Mouse (Mus musculus): ENCODE results near the gene Phlpp1.

Phlpp1 gene

DNA sequence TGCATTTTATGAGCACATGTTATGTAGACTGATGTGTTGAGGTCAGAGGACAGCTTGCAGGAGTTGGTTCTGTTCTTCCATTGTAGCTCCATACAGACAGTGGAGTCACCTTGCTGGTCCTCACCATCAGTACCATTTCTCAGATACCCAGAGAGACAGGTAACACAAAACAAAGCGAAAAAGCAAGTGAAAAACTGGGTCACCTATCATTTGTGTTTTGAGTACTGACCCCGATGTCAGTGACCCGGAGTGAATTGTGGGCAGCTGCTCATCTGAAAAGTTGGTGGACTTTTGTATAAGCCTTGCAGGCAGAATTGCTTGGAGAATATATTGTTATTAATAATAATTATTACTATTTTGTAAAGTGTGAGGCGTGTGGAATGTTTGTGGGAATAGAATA is 27.6 kb downstream of the Phlpp1 start:
- DNase-seq = no peak

DNA sequence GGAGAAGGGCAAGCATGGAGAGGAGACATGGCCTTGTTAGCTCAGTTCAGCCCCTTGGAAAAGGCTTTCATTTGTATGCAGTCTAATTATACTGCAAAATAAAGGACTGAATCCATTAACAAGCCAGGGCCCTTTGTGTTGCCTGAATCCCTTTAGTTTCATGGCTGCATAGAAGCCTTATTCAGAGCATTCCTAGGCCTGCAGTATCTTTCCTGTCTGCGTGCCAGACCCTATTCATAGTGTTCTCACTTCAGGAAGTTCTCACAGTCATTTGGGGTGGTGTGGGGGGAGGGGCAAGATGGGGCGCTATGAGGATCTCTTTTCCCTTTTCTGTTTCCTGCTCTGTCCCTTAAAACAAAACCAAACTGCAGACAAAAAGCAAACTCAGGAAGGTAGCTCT is 28.1 kb downstream of the Phlpp1 start:
- peak; percentile 55 for DNase-seq

DNA sequence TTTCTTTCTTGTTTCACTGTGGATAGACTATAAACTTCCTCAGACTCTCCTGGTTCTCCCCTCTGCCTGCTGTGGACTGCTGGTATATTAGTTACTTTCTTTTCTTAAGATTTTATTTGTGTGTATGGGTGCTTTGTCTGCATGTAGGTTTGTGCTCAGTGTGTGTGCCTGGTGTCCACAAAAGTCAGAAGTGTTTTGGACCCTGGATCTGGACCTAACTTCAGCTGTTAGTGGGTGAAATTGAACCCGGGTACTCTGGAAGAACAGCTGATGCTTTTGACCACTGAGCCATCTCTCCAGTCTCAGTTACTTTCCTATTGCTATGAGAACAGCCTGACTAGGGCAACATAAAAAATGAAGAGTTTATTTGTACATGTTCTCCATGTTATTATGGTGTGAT is 29.5 kb downstream of the Phlpp1 start:
- no peak for DNase-seq

DNA sequence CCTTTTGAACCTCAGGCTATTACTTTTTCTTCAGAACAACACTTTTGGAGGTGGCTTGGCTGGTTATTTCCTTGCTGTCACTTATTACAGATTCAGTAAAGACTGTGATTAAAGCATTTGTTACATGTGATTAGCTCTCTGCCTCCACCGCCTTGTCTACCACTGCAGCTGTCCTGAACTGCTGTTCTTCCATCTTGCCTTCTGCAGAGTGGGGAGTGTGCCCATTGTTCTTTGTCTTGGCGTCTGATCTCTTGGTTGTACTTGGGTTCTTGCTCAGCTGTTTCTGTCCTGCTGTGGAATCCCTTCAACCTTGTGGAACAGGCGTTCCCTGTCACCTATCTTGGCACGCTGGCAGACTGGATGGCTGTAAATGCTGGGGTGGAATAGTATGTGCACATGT is 30.4 kb downstream of the Phlpp1 start:
- DNase-seq = no peak

DNA sequence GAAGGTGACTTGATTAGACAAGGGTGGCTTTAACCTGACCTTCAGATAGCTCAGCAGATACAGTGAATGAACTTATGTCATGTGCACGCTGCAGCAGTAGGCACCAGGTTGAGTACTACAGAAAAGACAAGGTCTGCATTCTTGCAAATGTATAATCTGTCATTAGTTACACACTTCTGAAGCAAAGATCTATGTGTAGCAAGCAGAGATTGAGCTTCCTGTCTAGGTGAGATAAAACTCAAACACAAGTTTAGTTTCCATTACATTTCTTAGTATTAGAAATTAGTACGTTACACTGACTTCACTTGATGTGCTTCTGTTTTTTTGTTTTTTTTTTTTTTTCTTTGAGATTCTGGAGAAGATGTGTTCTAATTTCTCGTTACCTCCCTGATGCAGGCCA is 32.4 kb downstream of the Phlpp1 start:
- DNase-seq = no peak

DNA sequence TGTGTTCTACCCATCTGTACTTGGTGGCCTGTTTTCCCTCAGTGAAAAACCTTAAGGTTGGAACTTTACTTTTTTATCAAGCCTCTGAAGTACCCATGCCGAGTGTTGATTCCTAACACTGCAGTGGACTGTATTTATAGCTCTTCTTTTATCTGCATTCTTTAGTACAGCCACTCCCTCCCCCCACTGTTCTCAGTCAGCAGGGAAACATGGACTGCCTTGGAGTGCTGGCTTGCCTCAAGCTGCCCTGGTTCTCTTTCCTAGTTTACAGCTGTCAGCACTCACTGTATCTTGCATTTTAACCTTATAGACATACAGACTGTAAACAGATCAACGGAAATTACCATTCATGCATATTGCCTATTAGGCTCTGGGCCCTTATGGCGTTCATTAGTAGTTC is 32.8 kb downstream of the Phlpp1 start:
- no peak for DNase-seq

DNA sequence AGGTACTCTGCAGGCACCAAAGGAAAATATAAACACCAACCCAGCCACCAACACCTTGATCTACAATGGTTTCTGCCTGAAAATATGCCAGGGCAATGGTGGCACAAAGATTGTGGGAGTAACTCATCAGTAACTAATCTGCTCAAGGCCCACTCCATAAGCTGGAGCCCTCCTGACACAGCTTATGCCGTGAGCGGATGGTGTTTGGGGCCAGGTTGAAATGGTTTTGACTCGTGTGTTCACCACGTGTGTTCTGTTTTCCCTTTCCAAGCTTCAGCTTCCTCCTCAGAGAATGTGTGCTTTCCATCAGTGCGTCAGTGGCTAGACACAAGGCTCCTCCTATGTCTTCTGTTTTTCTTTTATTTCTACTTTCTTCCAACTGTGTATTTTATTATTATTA is 37.0 kb downstream of the Phlpp1 start:
- DNase-seq = no peak

DNA sequence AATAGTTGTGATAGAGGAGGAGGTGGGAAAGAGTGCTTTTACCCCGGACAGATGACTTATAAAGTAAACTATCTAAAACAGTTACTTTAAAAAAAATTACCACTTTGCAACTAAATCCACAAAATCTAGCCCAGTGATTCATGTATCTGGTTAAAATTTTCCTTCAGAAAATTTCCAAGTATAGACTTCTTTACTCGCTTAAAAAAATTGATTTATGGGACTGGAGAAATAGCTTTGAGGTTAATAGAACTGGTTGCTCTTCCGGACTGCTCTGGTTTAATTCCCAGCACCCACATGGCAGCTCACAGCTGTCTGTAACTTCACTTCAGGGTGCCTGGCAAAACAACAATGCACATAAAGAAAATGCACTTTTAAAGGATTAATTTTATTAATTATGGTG is 38.9 kb downstream of the Phlpp1 start:
- no peak for DNase-seq

DNA sequence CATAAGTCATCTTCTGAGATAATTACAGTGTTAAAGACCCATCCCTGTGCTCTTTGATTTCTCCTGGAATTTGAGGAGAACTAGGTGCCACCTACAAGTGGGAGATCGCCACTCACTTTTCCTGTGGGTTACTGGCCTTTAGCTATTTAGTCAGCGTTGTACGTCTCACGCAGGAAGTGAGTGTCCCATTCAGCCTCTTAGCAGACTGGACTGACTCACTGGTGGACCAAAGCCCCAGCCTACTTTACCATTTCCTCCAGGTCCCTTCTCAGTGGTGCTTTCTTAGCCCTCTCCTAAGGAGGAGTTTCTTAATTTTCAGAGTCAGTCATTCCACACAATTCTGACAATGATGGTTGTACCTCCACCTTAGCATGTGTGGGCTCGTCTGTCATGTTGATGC is 39.6 kb downstream of the Phlpp1 start:
- no peak for DNase-seq

DNA sequence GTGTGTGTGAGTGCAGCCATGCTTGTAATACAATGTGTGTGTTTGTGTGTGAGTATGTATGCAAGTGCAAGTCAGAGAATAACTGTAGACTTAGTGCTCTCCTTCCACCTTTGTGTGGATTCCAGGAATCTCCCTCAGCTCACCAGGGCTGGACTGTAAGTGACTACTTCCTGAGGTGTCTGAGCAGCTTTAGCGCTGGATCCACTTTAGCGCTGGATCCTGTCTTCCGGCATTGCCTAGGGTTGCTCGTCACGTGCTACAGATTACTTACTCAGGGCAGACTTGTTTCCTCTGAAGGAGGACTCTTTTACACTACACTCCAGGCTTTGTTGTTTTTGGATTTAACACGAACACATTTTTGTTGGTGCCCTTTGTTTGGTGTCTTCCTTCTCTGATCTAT is 48.9 kb downstream of the Phlpp1 start:
- no peak for DNase-seq

DNA sequence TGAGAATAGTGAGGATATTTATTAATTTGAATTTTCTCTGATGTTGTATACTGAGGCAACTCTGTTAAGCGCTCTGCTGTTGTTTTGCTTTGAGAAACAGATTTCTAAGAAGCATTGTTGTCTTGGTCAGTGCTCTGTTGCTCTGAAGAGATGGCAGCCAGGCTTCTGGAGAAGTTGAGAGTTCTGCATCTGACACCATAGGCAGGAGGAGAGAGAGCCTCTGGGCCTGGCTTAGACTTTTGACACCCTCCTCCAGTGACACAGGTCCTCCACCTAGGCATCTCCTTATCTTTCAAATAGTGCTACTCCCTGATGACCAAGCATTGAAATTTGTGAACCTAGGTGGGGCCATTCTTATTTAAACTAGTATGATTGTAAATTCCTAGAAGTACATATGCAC is 49.8 kb downstream of the Phlpp1 start:
- DNase-seq = no peak

DNA sequence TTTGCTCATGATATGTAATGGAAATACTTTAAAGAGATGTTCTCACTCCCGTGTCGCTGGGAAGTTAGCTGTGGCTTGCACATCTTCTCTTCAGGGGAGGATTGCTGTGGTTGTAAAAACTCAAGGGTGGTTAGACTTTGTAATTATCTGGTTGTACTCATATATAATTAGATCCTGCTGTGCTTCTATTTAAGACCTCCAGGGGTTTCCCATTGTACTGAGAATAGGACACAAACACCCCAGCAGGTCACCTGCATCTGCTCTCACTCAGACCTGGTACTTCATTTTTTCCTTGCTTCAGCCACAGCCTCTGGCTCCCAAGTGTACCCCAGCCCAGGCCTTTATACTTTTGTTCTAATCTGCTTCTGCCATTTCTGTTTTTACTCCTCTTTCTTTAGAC is 50.4 kb downstream of the Phlpp1 start:
- DNase-seq = no peak

DNA sequence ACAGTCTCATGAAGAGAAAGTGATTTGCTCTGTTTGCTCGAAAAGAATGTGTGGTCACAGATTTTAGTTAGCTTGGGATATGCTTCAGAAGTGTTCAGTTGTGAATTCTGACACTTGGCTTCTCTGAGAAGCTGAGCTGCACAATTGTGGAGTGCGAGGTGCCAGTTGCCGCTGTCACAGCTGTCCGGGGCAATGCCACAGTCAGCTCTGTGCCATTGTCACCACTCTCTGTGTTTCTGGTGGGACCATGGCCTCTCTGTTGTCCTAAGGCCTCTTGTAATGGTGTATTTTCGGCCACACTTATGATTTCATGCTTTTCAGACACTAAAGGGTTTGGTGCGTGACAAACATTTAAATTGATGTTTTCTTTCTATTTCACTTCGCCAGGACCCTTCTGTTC is 55.1 kb downstream of the Phlpp1 start:
- DNase-seq = no peak

DNA sequence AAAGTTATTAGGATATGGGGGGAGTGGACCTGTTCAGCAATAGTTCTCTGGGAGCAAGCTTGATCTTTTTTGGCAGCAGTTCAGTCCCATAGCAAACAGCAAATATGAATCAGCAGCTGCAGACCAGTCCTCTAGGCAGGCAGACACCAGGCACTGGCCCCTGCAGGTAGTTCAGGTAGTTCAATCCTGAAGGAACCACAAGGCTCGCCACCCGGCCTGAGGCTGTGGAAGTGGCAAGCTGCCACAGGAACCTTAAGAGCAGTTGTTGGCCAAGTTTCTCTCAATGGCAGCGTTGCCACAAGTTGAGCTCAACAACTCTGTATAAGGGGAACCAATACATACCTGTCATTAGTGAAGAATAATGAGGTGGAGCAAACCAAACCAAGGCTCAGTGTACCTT is 58.8 kb downstream of the Phlpp1 start:
- peak; percentile 33 for DNase-seq

DNA sequence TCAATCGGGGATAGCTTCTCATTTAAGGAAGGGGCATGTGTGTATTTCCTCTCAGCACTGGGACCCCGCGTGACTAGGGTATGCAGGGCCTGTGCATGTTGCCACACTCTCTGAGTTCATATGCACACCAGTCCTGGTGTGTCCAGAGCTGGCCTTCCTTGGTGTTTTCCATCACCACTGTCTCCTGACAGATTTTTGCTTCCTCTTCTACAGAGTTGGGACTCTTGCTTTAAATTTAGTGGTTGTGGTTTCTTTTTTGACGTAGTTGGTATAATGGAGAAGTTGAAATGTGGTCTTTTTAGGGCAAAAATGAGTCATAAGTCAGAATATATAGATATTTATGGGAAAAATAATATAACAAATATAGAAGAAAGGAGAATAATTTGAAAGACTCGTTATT is 59.8 kb downstream of the Phlpp1 start:
- no peak for DNase-seq

DNA sequence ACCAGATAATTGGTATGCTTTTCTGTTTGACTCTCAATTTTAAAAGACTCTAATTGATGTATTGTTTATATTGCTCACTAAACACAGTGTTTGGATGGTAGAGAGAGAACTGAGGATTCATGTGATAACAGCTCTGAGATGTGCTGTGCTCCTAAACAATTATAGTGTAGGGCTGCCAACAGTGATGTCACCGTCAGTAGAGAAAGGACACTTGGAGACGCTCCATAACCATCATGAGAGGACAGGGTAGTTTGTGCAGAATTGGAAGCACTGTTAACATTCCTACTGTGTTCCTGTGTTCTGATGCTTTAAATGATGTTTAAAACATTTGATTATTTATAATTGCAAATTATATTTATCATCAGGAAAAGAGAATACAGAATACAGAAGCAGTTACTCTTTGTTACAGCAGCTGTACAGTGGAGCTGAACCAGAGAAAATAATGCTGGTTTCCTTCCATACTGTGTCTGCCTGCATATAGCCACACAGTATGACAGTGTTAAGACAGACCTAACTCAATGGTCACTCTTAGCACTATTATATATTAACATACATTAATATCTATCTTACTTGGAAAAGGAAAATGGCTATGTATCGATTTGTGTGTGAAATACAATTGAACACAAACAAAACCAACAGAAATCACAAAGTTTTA is 60.4 kb downstream of the Phlpp1 start:
- DNase-seq = peak; percentile 75

DNA sequence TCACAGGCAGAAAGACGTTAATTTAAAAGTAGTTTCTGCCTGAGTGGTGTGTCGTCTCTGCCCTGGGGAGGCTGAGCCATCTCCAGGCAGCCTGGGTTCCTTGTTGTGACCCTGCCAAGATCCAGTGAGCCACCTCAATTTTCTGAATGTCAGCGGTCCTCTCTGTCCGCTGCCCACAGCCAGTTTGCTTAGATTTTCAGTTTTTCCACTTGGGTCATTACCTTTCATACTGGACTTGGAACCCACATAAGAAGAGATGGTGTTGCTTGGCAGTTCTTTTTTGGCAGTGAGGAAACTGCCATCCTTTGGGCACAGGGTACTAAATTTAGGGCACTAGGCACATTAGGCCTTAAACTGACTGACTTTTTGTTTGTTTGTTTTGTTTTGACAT is 60.9 kb downstream of the Phlpp1 start:
- DNase-seq = peak; percentile 44

DNA sequence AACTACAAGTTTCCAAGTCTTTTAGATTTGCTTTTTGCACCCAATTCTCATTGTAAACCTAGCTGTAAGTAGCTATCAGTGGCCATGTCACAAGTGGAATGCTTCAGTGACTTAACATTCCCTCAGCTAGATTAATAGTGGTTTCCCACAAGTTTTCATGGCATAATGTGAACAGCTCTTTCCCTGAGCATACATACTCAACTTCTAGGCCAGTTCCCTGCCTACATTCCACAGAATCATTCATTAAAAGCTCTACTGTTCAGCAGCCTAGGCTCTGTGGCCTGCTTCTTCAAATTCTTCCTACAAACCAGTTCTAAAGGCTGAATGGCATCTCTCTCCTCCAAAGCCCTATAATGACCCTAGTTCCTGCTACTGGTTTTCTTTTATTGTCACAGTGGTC is 65.4 kb downstream of the Phlpp1 start:
- DNase-seq = no peak

DNA sequence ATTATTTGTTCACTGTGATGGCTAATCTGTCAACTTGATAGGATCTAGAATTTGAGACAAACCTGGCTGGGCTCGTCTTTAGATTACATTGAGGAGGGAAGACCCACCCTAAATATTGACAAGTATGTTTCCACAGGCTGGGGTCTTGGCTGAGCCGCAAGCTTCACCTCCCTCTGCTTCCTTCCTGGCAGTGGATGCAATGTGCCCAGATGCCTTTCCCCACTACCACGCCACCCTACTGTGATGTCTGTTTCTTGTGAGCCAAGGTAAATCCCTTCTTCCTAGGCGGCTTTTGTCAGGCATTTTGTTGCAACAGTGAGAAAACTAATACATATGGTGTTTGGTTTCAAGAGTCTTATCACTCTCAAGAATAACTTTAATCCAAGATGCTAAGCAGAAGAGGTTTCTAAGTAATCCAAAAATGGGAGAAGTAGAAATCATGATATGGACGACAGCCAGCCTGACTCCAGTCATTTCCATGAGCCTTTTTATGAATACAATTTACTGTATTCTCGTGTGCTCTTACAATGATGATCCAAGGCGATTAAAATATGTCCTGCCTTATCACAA is 68.6 kb downstream of the Phlpp1 start:
- peak; percentile 41 for DNase-seq

DNA sequence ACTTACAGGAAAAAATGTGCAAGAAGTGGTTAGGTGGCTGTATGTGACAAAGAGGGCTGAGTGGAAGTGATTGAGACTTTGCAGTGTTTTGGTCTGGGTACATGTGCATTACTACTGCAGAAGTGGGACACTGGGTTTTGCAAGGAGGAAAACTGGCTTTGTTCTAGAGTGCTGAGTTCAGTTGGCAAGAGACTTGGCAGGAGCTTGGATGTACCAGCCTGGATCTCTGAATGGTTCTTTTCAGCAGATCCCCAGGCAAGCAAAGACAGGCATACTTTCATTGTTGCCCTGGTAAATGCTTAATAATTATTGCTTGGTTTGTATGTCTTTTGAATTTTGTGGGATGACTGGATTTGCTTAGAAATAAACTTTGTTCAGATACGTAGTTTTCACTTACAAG is 69.5 kb downstream of the Phlpp1 start:
- peak; percentile 63 for DNase-seq

DNA sequence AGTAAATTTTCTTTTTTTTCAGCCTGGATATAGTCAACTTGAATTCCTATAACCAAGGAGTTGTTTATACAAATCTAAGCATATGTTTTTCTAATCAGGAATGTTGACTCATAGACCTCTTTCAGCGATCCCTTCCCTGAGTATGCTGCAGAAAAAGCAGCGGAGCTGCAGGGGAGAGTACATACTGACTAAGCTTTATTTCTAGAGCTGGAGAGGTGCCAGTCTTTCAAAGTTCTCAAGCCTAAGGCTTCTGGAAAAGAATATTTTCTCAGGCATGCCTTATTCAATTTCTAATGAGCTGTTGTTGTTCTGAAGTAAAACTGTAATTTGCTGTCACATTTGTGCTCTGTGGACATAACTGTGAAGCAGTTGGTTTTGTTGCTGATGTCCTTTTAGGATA is 70.6 kb downstream of the Phlpp1 start:
- DNase-seq = no peak

DNA sequence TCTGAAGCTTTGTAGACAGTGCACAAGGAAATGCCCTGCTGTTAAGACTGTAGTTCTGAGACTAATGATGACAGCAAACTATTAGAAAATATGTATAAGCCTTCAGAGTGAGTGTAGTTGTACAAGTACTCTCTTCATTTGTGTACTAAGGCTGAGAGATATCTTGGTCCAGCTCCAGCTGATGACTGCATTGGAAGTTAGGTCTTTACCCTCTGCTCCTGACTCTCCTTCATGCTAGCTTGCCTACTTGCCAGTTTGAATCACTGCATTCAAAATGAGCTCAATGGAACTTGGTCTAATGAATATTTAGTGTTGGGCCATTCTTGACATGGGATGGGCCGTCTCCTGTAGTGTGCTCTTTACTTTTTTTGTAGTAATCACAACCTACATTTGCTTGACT is 71.8 kb downstream of the Phlpp1 start:
- no peak for DNase-seq

DNA sequence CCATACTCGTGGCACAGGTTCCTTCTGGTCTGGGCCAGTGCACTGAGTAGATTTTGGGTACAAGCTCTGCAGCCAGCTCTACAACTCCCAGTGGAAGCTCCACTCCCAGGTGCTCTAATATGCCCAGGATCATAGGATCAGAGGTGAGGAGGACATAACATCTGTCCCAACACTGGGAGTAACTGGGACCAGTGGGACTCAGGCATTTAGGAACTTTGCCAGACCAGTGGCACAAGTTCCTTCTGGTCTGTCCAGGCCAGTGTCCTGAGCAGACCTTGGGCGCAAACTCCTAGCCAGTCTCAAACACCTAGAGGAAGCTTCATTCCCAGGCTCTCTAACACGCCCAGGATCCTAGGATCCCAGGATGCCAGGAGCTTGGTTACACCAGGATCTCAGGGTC is 72.7 kb downstream of the Phlpp1 start:
- no peak for DNase-seq

DNA sequence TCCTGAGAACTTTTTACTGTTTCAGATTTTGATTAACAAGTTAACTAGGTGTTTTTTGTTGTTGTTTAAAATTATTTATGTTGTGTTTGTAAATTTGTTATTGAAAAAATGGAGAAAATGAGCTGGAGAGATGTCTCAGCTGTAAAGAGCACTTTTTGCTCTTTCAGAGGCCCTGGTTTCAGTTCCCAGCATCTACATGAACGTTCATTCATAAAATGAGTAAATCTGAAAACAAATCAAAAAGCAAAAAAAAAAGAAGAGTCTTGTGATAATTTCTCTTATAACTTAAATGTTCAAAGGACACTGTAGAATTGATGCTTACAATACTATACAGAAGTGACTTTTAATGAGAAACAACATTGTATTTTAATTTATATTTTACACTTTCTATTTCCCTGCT is 82.5 kb downstream of the Phlpp1 start:
- no peak for DNase-seq

DNA sequence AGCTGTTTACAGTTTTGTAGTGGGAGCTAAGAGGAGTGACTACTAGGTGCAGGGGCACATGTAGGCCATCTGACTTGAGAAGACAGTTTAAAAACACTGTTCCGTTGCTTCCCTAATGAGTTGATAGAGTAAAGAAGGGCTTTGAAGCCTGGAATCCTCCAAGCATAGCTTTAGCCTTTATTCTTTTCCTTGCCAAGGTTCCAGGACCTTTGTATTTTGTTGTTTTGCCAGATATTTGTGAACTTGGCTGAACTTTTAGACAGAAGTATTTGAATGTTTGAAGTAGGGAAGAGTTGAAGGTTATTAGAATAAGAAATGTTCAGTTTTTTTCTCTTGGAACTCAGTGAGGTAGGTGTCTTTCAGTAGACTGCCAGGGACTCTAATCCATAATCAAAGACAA is 85.6 kb downstream of the Phlpp1 start:
- no peak for DNase-seq

Data from cerebellum, adult 9-11 months (tissue).